Mouse (Mus musculus) urinary bladder, postnatal 0 days (tissue): ENCODE data around the gene Defb3. TPM values are rescaled to one million over a fixed set of nuclear protein-coding genes. Genes with fewer than 3 reads are reported as not detected.

Experiments
- polyA plus RNA-seq: library from polyadenylated mRNA; unstranded; fragments of >200 nt; fragmentation: Nextera tagmentation; extraction: Ambion mirVana; gene quantifications from 2 replicates; pipeline ENCODE4 v1.2.1, GENCODE M21; 2015

The Defb3 gene
- not detected in 2 replicates for polyA plus RNA-seq

DNA sequence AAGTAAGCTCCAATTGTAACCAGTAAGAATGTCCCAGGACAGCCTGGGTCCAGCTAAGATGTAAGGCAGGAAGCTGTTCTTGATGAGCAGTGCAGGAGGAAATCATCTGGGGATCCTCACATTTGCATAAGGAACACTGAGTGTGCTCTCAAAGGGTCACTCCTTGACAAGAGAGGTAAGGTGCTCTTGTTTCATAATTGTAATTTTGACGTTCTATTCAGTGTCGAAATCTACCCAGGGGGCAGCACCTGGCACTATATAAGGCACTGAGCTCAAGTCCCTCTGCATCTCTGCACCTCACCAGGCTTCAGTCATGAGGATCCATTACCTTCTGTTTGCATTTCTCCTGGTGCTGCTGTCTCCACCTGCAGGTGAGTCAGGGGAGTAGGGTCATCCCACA lies at the start of gene Defb3:
Gene Defb3 (plus strand): TSS at position 301 of the 400 bp plus-strand sequence.

DNA sequence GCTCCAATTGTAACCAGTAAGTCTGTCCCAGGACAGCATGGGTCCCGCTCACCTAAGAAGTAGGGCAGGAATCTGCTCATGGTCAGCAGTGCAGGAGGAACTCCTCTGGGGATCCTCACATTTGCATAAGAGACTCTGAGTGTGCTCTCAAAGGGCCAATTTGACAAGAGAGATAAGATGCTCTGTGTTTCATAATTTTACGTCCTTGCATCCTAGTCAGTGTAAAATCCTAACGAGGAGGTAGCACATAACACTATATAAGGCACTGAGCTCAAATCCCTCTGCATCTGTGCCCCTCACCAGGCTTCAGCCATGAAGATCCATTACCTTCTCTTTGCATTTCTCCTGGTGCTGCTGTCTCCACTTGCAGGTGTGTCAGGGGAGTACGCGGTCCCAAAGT lies 45.9 kb upstream of the Defb3 start, which contains the start of gene Defb5:
Gene Defb5 (plus strand): TSS at position 301 of the 400 bp plus-strand sequence.

Other genes with a start within 250 kb of the Defb3 start
- not detected in 2 replicates for gene Defb39, start 228.6 kb upstream of the Defb3 start, polyA plus RNA-seq
- not detected in 2 replicates for gene Defb12, start 178.5 kb upstream of the Defb3 start, polyA plus RNA-seq
- gene Defb34, start 169.6 kb upstream of the Defb3 start, polyA plus RNA-seq: not detected in 2 replicates
- not detected in 2 replicates for gene Gm45826, start 152.6 kb upstream of the Defb3 start, polyA plus RNA-seq
- gene Defb14, start 99.0 kb upstream of the Defb3 start, polyA plus RNA-seq: not detected in 2 replicates
- gene Defb4, start 94.7 kb upstream of the Defb3 start, polyA plus RNA-seq: not detected in 2 replicates
- not detected in 2 replicates for gene Defb6, start 67.9 kb upstream of the Defb3 start, polyA plus RNA-seq
- not detected in 2 replicates for gene Defb46, start 53.4 kb upstream of the Defb3 start, polyA plus RNA-seq
- not detected in 2 replicates for gene Defb5, start 45.8 kb upstream of the Defb3 start, polyA plus RNA-seq
- not detected in 2 replicates for gene Defb8, start 154.2 kb downstream of the Defb3 start, polyA plus RNA-seq
- gene Defb7, start 201.7 kb downstream of the Defb3 start, polyA plus RNA-seq: not detected in 2 replicates